Mouse (Mus musculus): ENCODE data around the gene Padi6.

DNA sequence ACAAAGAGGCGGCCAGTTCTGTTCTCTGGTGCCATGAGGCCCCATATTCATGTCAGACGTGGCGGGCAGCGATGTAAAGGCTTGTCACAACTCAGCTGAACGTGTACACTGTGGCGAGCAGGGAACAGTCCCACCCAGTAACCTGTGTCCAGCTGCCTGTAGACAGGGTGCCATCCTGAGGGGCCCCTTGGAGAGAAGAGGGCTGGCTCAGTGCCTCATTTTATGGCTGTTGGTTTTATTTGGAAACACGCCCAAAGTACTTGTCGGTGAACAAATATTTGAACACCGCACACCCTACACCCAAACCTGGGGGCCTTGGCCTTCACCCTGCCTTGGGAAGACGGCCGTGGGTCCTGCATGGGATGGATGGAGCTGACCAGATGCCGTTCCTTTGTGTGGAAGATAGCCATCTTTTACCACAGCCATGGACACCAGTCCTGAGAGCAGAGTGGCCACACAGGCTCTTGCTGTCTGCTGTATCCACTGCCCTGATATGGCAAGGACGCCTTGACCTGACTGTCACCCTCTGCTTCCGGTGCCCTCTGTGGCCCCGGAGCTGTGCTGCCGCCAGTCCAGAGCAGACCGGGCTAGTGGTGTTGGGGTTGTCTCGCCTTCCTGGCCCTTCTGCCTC lies 34.0 kb downstream of the Padi6 start:
- no peak for TF ChIP-seq GATA1 (IDR thresholded peaks at IDR 0.05; ENCODE audit: low read length)
- no peak for TF ChIP-seq TAL1 (IDR thresholded peaks at IDR 0.05; ENCODE audit: low read length)

Measured in erythroblast, embryonic 14.5 days (primary cell).